Mouse (Mus musculus) gastrocnemius, postnatal 4 days (tissue): ENCODE data around the gene Pde1b. TPM values are rescaled to one million over a fixed set of nuclear protein-coding genes. Genes with fewer than 3 reads are reported as not detected.

ENCODE experiments used
- DNase-seq, 2 experiments: peaks; one replicate each; pipeline ENCODE4 v3.0.0; 2021 to 2022; ENCODE audit warnings: low spot score in 2 of 2, mixed read lengths in 2 of 2
- total RNA-seq, 2 experiments: library from RNA; stranded (reverse); gene quantifications; 2 replicates each; pipeline ENCODE4 v1.2.3; 2021

Gene Pde1b
- total RNA-seq, 2 experiments from 2014 or later = 2.6 TPM

GRCm38 (mm10) chr15:103503660-103504059 is 826 bp downstream of the Pde1b start:
- DNase-seq = no peak

DNA sequence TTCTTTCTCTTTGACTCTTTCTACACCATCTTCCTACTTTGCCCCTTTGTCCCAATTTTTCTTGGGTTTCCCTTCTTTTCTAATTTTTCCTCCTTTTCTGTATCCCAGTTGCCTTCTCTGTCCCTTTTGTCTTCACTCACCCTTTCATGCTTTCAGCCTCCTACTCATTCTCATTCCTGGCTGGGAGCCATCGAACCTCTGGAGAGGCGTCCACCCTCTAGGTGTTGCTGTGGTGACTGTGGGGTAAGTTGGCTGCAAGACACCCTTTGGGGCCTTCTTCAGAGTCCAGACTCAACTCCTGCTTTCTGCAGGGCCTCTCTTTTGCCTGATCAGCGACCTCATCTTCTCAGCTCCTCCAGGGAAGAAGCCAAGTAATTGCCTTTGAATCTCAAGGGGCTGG is 6.5 kb downstream of the Pde1b start:
- no peak for DNase-seq

GRCm38 (mm10) chr15:103511652-103512051 is 8.8 kb downstream of the Pde1b start:
- DNase-seq = no peak

- DNase-seq = no peak
Observed at GRCm38 (mm10) chr15:103513621-103514031, 10.8 kb downstream of the Pde1b start.

- DNase-seq = peak; percentile 41 to 72
Observed at GRCm38 (mm10) chr15:103514119-103514518, 11.3 kb downstream of the Pde1b start.

GRCm38 (mm10) chr15:103514914-103515313 is 12.1 kb downstream of the Pde1b start:
- DNase-seq = no peak

GRCm38 (mm10) chr15:103518600-103519385 is 16.0 kb downstream of the Pde1b start:
- no peak for DNase-seq

- no peak for DNase-seq
Observed at GRCm38 (mm10) chr15:103519386-103520378, 16.8 kb downstream of the Pde1b start.

- DNase-seq = no peak
Observed at GRCm38 (mm10) chr15:103522458-103523099, 19.7 kb downstream of the Pde1b start.

DNA sequence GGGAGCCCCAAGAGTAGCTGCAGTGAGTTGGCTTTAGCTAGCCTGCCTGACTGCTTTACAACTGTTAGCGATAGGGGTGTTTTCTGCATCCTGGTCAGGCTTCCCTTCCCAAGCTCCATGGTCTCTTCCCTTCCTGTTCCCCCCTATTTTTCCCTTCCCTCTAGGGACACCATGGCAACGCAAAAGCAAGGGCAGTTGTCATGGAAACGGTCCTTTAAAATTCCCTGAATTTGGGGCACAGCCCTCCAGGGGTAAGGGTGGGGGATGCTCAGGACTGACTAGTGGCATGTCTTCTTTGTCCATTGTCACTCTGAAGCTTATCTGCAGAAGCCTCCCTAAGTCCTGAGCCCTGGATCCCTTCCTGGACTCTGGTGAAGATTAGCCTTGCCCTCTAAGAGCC is 20.3 kb downstream of the Pde1b start:
- DNase-seq = no peak

- peak in 1 of 2 experiments; percentile 39 for DNase-seq
Observed at GRCm38 (mm10) chr15:103530372-103530771, 27.5 kb downstream of the Pde1b start.

- DNase-seq = no peak
Observed at GRCm38 (mm10) chr15:103534054-103534620, 31.3 kb downstream of the Pde1b start.

DNA sequence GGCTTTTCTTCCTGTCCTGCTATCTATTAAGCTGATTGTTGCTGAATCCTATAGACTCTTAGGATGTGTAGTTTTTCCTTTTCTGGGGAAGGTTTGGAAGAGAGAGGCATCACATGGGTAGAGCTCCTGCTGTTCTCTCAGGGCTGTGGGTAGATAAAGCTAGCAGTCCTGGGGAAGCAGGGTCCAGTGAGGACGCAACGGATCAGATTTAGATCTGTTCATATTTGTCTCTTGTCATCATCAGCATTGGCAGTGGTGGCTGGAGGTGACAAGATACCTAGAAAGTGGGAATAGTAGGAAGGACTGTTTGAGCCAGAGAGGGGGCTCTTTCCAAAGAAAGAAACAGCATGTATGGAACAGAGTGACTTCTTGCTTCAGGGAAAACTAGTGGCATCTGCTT is 32.2 kb downstream of the Pde1b start:
- no peak for DNase-seq

GRCm38 (mm10) chr15:103535786-103536185 is 33.0 kb downstream of the Pde1b start:
- no peak for DNase-seq

DNA sequence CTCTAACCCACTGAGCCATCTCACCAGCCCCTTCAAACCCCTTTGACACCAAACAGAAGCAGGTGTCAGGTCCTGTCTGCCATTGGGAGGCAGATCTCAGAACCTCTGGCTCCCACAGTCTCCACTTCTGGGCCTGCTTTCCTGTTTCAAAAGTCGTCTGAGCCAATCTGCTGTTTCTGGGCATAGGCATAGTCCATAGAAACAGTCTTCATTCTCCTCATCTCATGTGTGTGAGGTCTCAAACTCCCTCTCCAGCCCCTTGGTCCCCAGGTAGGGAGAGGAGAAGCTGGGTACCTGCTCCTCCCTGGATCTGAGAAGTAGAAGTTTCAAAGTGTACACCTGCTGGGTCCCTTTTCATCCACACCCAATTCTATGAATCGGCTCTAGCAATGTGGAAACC is 33.6 kb downstream of the Pde1b start:
- no peak for DNase-seq

DNA sequence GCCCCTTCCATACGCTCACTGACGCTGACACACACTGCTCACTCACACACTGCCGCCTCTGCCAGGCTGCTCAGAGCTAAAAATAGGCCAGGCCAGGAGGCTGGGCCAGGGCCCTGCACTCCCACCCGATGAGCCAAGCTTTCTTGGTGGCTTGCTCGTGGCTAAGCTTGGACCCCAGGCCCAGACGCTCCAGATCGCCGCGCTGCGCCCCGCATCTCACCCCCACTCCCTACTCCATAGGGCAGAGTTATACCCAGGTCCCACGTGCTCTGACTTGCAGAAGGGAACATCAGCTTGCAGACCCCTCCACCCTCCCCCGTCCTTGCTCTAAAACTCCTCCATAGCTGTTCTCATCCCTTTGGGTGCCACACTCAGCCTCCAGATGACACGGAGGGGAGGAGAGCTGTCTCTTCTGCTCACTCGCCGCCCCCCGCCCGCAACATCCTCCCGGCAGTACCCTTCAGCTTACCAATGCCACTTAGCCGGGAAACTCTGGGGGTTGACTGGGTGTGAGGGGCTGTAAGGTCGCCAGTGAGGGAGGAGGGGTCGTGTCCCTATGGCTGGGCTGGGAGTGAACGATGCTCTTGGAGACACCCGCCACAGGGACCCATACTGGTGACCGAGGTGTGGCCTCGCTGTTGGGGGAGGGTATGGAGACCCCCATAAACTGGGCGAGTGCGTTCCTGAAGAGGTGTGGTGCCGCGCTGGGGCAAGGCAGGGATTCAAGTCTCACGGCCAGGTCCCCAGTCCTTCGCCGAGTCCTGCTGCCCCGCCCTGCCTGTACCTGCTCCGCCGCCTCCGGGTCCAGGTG is 34.4 kb downstream of the Pde1b start:
- no peak for DNase-seq

DNA sequence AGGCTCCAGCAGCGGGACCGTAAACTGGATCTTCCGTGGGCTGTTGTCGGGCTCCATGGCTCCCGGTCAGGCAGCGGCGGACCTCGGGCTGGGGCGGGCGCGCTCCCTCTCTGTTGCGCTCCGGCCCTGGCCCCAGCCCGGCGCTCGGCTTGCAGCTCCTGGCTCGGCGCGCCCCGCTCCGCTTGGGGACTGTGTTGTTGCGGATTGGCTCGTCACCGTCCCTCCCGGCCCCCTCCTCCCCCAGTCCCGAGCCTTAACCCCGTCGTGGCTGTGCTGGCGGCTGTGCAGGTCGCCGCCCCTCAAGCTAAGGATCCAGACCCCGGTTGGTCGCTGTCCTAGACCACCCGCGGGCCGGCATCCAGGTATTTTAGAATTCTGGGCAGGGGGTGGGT is 35.0 kb downstream of the Pde1b start, which contains the start of gene Ppp1r1a:
Gene Ppp1r1a (minus strand): TSS at position 182 of the 392 bp plus-strand sequence.
- peak; percentile 32 to 67 for DNase-seq

- no peak for DNase-seq
Observed at GRCm38 (mm10) chr15:103539259-103539658, 36.4 kb downstream of the Pde1b start.

DNA sequence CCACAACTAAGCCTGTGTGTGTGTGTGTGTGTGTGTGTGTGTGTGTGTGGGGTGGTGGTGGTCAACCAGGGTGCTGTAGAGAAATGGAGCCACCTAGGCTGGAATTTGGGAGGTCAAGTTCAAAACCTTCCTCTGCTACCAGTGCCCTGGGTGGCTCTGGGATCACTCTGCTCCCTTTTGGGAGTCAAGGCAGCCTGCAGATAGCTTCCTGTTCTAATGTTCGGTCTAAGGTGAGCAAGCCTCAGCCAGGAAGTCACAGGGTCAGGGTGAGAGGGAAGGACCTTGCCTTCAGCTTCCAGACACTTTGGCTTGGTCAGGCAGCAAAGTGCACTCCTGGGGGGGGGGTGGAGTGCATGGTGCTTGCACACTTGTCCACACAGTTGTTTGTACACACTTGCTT is 37.8 kb downstream of the Pde1b start:
- DNase-seq = no peak

DNA sequence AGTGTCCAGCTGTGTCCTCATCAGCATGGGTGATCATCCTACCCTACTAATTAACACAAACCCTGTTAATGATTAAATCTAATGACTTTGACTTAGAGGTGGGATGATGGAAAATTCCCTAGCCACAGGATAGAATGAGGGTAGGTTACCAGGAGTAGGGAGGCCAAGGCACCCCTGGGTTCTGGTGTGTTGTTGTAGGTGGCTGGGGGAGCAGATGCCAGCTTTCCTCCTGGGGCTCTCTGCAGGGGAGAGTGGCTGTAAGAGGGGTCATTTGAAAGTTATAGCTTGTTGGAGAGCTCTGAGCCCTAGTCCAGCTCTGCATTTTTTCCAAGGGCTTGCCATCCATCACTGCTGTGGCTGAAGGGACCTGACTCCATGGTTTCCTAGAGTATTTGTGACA is 39.7 kb downstream of the Pde1b start:
- DNase-seq = no peak
